Mouse (Mus musculus) brain, adult 10 weeks (tissue): ENCODE measurements around the gene Usp47. TPM values are rescaled to one million over a fixed set of nuclear protein-coding genes. Genes with fewer than 3 reads are reported as not detected.

Source experiments
- polyA plus RNA-seq: library from polyadenylated mRNA; stranded (reverse); fragments of 350-450 nt; fragmentation: Illumina TruSeq; extraction: RNeasy Lipid Tissue Mini Kit (QIAGEN cat#74804); gene quantifications from one replicate; pipeline ENCODE4 v1.2.3, GENCODE M21; 2015; ENCODE audit warnings: low read depth, low replicate concordance

Gene Usp47
- polyA plus RNA-seq = 39.9 TPM

GRCm38 (mm10) chr7:112023150-112023600 is at the start of gene Usp47:
Gene Usp47 (plus strand): TSS chr7:112023504.

GRCm38 (mm10) chr7:112158942-112159341 is 135.6 kb downstream of the Usp47 start, which contains the start of gene Dkk3:
Gene Dkk3 (minus strand): TSS chr7:112159057.

Other genes with a start within 250 kb of the Usp47 start
- 30.6 TPM for gene Galnt18, start 243.5 kb upstream of the Usp47 start, polyA plus RNA-seq
- 201 TPM for gene Dkk3, start 135.6 kb downstream of the Usp47 start, polyA plus RNA-seq
- 342 TPM for gene Mical2, start 202.4 kb downstream of the Usp47 start, polyA plus RNA-seq